Mouse (Mus musculus) cortical plate, adult 2 months (tissue): ENCODE results near the gene Lrrn1. TPM values are rescaled to one million over a fixed set of nuclear protein-coding genes. Genes with fewer than 3 reads are reported as not detected.

Experiments used
- H3K27ac ChIP-seq: fragments of 200-500 bp; 2 replicates; pipeline ENCODE4 v1.5.1; 2012; ENCODE audit warnings: low read length, control low read depth, inconsistent platforms; ENCODE audit not compliant: insufficient read depth
- H3K4me1 ChIP-seq: fragments of 200-500 bp; 2 replicates; pipeline ENCODE4 v1.6.1; 2011; ENCODE audit warnings: low read length; ENCODE audit not compliant: control insufficient read depth, insufficient read depth
- H3K4me3 ChIP-seq: fragments of 200-500 bp; 2 replicates; pipeline ENCODE4 v1.5.1; 2011; ENCODE audit warnings: mild to moderate bottlenecking, low read length, control low read depth; ENCODE audit not compliant: insufficient read depth
- CTCF ChIP-seq: fragments of 200-500 bp; IDR thresholded peaks from 2 replicates; pipeline ENCODE4 v1.5.1; 2011; ENCODE audit warnings: mild to moderate bottlenecking, control low read depth, low read length; ENCODE audit not compliant: insufficient read depth; ENCODE audit errors: extremely low read depth
- POLR2A ChIP-seq: fragments of 200-500 bp; IDR thresholded peaks from 2 replicates; pipeline ENCODE4 v1.6.1; 2011; ENCODE audit warnings: mild to moderate bottlenecking, low read length, control low read depth; ENCODE audit not compliant: insufficient read depth; ENCODE audit errors: extremely low read depth
- polyA plus RNA-seq: library from polyadenylated mRNA; depleted of rRNA; stranded (reverse); fragments of >200 nt; gene quantifications from 2 replicates; pipeline ENCODE4 v1.2.3, GENCODE M21; 2012

Lrrn1 gene
- polyA plus RNA-seq, 1 experiment = 43.2 TPM

- no peak overlapping the region for H3K4me3 ChIP-seq
- H3K27ac ChIP-seq = no peak overlapping the region
Measured at GRCm38 (mm10) chr6:107574561-107574960, 45.0 kb downstream of the Lrrn1 start.

GRCm38 (mm10) chr6:107575405-107575804 is 45.8 kb downstream of the Lrrn1 start:
- TF ChIP-seq CTCF (no peak), POLR2A (no peak)
- no peak overlapping the region for H3K4me3 ChIP-seq

More at GRCm38 (mm10) chr6:107574561-107574960, 45.0 kb downstream of the Lrrn1 start:
- no peak for TF ChIP-seq POLR2A
- TF ChIP-seq CTCF = no peak
- H3K4me1 ChIP-seq = no peaks in the 10 kb centered on the region

GRCm38 (mm10) chr6:107577309-107577708 is 47.7 kb downstream of the Lrrn1 start:
- Histone ChIP-seq H3K27ac (no peak overlapping the region), H3K4me3 (no peak overlapping the region), H3K4me1 (no peaks in the 10 kb centered on the region)
- TF ChIP-seq POLR2A (no peak), CTCF (no peak)

More at GRCm38 (mm10) chr6:107575405-107575804, 45.8 kb downstream of the Lrrn1 start:
- Histone ChIP-seq H3K27ac (no peak overlapping the region), H3K4me1 (no peaks in the 10 kb centered on the region)

GRCm38 (mm10) chr6:107583759-107584383 is 54.3 kb downstream of the Lrrn1 start:
- Histone ChIP-seq H3K4me3 (no peak overlapping the region), H3K27ac (no peak overlapping the region), H3K4me1 (no peaks in the 10 kb centered on the region)
- TF ChIP-seq POLR2A (no peak), CTCF (no peak)

DNA sequence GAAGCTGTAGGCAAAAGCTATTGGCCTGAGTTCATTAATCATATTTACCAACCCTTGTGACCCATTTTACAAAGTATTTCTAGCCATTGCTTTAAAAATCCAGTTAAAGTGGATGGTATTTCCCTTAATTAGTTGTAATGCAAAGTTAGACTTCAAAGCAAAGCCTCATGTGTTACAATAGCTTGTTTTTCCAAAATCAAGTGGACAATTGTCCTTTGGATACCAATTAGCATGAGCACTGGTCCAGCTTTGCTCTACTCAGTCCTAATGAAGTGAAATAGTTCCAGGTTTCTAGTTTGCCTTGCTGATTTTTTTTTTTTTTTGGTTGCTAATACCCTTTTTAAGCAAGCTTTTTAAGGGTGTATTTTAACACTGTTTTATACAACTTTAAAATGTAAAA is 75.6 kb downstream of the Lrrn1 start:
- no peak for TF ChIP-seq POLR2A
- no peak for TF ChIP-seq CTCF
- H3K4me1 ChIP-seq = no peaks in the 10 kb centered on the region
- H3K27ac ChIP-seq = no peak overlapping the region

GRCm38 (mm10) chr6:107614288-107614687 is 84.7 kb downstream of the Lrrn1 start:
- no peak overlapping the region for H3K4me3 ChIP-seq
- no peaks in the 10 kb centered on the region for H3K4me1 ChIP-seq
- H3K27ac ChIP-seq = no peak overlapping the region
- no peak for TF ChIP-seq CTCF
- no peak for TF ChIP-seq POLR2A

More for the DNA sequence above, 75.6 kb downstream of the Lrrn1 start:
- H3K4me3 ChIP-seq = no peak overlapping the region
